Mouse (Mus musculus): ENCODE results near the gene Ppm1b. TPM values are rescaled to one million over a fixed set of nuclear protein-coding genes. Genes with fewer than 3 reads are reported as not detected.

Ppm1b gene
- polyA plus RNA-seq, 1 experiment from 2014 or later: 73.0 TPM

DNA sequence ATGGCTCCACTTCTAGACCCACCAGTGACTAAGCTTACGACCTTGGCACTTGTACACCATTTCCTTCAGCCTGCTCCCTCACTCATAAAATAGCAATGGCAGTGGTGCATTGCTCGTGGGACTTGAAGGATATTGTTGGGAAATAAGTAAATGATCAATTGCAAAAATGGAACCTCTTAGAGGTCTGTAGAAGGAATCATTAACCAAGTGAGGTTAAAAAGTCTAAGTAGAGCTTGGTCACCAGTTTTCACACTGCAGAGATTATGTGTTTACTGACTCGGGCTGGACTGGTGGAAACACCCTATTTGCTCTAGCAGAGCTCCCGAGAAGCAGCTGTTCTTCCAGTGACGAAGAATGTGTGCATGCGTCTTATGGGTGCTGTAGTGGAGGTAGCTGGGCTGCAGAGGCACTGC lies 86.9 kb downstream of the Ppm1b start:
- ATAC-seq (ENCODE audit: insufficient number of reproducible peaks, insufficient read depth, low FRiP score, low read depth): no peak
- 79% methylated on average over 6 of the region's 6 CpGs for WGBS
- H3K4me3 ChIP-seq (ENCODE audit: control insufficient read depth in 1 of 2, insufficient read depth in 1 of 2, low read depth in 1 of 2, low read length in 2 of 2): no peak overlapping the region
- H3K36me3 ChIP-seq (ENCODE audit: control insufficient read depth, insufficient read depth, low read length): no peaks in the 10 kb centered on the region
- H3K27ac ChIP-seq (replicated peaks in 1 of 2; ENCODE audit: control insufficient read depth in 1 of 2, insufficient read depth in 1 of 2, low read depth in 2 of 2, low read length in 2 of 2): no peak overlapping the region
- H3K4me1 ChIP-seq (ENCODE audit: control insufficient read depth in 2 of 2, insufficient read depth in 2 of 2, low read length in 2 of 2): no peaks in the 10 kb centered on the region
- no peaks in the 10 kb centered on the region for H3K27me3 ChIP-seq (ENCODE audit: control insufficient read depth, insufficient read depth, low read length)
- no peak overlapping the region for H3K4me2 ChIP-seq (ENCODE audit: low read length)
- H3K9me3 ChIP-seq (ENCODE audit: control insufficient read depth, low read length): no peaks in the 10 kb centered on the region
- no peak overlapping the region for H3K9ac ChIP-seq (ENCODE audit: low read length)

DNA sequence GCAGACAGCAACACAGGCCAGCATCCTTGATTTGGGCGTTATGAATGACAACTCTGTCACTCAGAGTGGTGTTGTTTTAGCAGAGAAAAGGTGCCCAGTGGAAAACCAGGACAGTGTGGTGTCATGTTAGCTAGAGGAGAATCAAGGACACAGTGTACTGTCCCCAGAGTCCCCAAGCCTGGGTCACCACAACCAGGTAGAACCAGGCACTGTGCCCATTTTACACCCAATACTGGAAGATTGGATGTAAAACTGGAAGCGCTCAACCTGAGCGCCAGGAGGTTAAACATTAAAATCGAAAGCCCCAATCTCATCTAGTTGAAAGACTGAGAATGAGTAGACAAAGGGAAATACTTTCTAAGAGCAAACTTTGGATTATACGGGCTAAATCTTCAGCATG lies 87.9 kb downstream of the Ppm1b start:
- Histone ChIP-seq H3K27ac (replicated peaks in 1 of 2; ENCODE audit: control insufficient read depth in 1 of 2, insufficient read depth in 1 of 2, low read depth in 2 of 2, low read length in 2 of 2) (no peak overlapping the region), H3K9me3 (ENCODE audit: control insufficient read depth, low read length) (no peaks in the 10 kb centered on the region), H3K27me3 (ENCODE audit: control insufficient read depth, insufficient read depth, low read length) (no peaks in the 10 kb centered on the region), H3K4me1 (ENCODE audit: control insufficient read depth in 2 of 2, insufficient read depth in 2 of 2, low read length in 2 of 2) (no peaks in the 10 kb centered on the region), H3K4me2 (ENCODE audit: low read length) (no peak overlapping the region), H3K9ac (ENCODE audit: low read length) (no peak overlapping the region), H3K36me3 (ENCODE audit: control insufficient read depth, insufficient read depth, low read length) (no peaks in the 10 kb centered on the region), H3K4me3 (ENCODE audit: control insufficient read depth in 1 of 2, insufficient read depth in 1 of 2, low read depth in 1 of 2, low read length in 2 of 2) (no peak overlapping the region)
- 87% methylated on average over 5 of the region's 5 CpGs for WGBS
- ATAC-seq (ENCODE audit: insufficient number of reproducible peaks, insufficient read depth, low FRiP score, low read depth): no peak

DNA sequence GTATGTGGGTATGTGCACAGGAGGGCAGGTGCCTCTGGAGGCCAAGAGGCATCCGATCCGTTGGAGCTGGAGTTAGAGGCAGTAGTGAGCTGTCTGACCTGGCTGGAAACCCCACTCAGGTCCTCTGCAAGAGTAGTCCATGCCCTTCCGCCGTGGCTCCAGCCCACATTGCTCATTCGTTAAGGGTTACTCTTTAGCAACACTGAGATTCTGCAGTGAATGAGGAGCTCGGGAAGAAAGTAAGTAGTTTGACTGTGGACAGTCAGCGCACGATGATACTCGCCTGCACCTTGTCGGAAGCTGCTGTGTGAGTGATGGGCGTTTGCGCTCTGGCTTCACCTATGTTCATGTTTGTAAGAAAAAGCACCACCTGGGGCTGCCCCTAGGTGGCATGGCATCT lies 88.6 kb downstream of the Ppm1b start:
- no peak overlapping the region for H3K4me3 ChIP-seq (ENCODE audit: control insufficient read depth in 1 of 2, insufficient read depth in 1 of 2, low read depth in 1 of 2, low read length in 2 of 2)
- H3K9me3 ChIP-seq (ENCODE audit: control insufficient read depth, low read length): no peaks in the 10 kb centered on the region
- no peak for ATAC-seq (ENCODE audit: insufficient number of reproducible peaks, insufficient read depth, low FRiP score, low read depth)
- H3K4me1 ChIP-seq (ENCODE audit: control insufficient read depth in 2 of 2, insufficient read depth in 2 of 2, low read length in 2 of 2): no peaks in the 10 kb centered on the region
- WGBS: 84% methylated on average over 12 of the region's 12 CpGs
- H3K4me2 ChIP-seq (ENCODE audit: low read length): no peak overlapping the region
- no peaks in the 10 kb centered on the region for H3K27me3 ChIP-seq (ENCODE audit: control insufficient read depth, insufficient read depth, low read length)
- H3K27ac ChIP-seq (replicated peaks in 1 of 2; ENCODE audit: control insufficient read depth in 1 of 2, insufficient read depth in 1 of 2, low read depth in 2 of 2, low read length in 2 of 2): no peak overlapping the region
- H3K36me3 ChIP-seq (ENCODE audit: control insufficient read depth, insufficient read depth, low read length): no peaks in the 10 kb centered on the region
- no peak overlapping the region for H3K9ac ChIP-seq (ENCODE audit: low read length)

DNA sequence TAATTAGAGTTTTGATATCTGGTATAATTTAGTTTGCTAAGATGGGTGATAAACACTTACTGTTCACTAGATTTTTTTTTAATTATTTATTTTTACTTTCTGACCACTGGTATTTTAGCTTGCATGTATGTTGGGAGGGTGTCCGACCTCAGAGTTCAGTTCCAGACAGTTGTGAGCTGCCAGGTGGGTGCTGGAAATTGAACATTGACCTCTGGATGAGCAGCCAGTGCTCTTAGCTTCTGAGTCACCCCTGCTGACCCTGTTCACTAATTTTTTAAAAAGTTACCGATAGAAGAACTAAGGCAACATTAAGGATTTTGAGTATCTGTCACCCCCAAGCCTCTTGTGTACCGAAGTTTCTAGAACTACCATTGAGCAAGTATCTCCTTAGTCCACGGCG lies 91.8 kb downstream of the Ppm1b start:
- Histone ChIP-seq H3K27me3 (ENCODE audit: control insufficient read depth, insufficient read depth, low read length) (no peaks in the 10 kb centered on the region), H3K4me3 (ENCODE audit: control insufficient read depth in 1 of 2, insufficient read depth in 1 of 2, low read depth in 1 of 2, low read length in 2 of 2) (no peak overlapping the region), H3K4me2 (ENCODE audit: low read length) (no peak overlapping the region), H3K36me3 (ENCODE audit: control insufficient read depth, insufficient read depth, low read length) (no peaks in the 10 kb centered on the region), H3K27ac (replicated peaks in 1 of 2; ENCODE audit: control insufficient read depth in 1 of 2, insufficient read depth in 1 of 2, low read depth in 2 of 2, low read length in 2 of 2) (no peak overlapping the region), H3K9ac (ENCODE audit: low read length) (no peak overlapping the region), H3K9me3 (ENCODE audit: control insufficient read depth, low read length) (no peaks in the 10 kb centered on the region), H3K4me1 (ENCODE audit: control insufficient read depth in 2 of 2, insufficient read depth in 2 of 2, low read length in 2 of 2) (no peaks in the 10 kb centered on the region)
- 86% methylated on average over 5 of the region's 5 CpGs for WGBS
- no peak for ATAC-seq (ENCODE audit: insufficient number of reproducible peaks, insufficient read depth, low FRiP score, low read depth)

DNA sequence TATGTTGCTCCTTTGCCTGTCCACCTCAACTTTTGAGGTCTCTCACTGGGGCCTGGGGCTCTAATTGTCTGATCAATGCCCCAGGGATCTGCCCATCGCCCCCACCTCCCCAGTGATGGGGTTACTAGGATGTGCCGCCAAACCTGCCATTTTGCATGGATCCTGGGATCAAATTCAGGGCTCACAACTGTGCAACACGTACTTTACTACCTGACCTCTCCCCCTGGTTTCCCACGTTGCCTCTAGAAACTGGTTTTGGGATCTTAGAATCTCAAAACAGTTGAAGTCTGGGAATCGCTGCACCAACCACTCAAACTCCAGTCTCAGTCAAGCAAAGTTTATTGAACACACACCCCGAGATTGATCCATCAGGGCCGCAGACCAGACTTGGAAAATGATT lies 101.7 kb downstream of the Ppm1b start:
- ATAC-seq (ENCODE audit: insufficient number of reproducible peaks, insufficient read depth, low FRiP score, low read depth): no peak

DNA sequence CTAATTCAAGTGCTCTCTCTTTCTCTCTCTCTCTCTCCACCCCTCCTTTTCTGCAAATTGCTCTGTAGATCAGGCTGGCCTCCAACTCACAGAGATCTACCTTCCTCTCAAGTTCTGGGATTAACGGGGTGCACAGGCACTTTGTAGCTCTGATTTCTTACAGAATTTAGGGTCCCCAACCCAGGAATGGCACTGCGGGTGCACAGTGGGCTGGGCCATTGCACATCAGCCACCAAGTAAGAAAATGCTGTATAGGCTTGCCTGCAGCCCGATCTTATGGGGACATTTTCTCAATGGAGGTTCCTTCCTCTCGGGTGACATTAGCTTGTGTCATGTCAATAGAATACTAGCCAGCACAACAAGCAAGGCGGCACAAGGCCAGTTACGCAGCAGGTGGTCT lies 102.6 kb downstream of the Ppm1b start:
- WGBS: 85% methylated on average over 6 of the region's 6 CpGs
- no peak for ATAC-seq (ENCODE audit: insufficient number of reproducible peaks, insufficient read depth, low FRiP score, low read depth)
- peaks cover 16% of the 10 kb centered on the region for H3K36me3 ChIP-seq (ENCODE audit: control insufficient read depth, insufficient read depth, low read length)
- H3K9me3 ChIP-seq (ENCODE audit: control insufficient read depth, low read length): no peaks in the 10 kb centered on the region
- no peaks in the 10 kb centered on the region for H3K4me1 ChIP-seq (ENCODE audit: control insufficient read depth in 2 of 2, insufficient read depth in 2 of 2, low read length in 2 of 2)
- H3K27ac ChIP-seq (replicated peaks in 1 of 2; ENCODE audit: control insufficient read depth in 1 of 2, insufficient read depth in 1 of 2, low read depth in 2 of 2, low read length in 2 of 2): no peak overlapping the region
- no peak overlapping the region for H3K9ac ChIP-seq (ENCODE audit: low read length)
- H3K4me2 ChIP-seq (ENCODE audit: low read length): no peak overlapping the region
- H3K27me3 ChIP-seq (ENCODE audit: control insufficient read depth, insufficient read depth, low read length): no peaks in the 10 kb centered on the region
- no peak overlapping the region for H3K4me3 ChIP-seq (ENCODE audit: control insufficient read depth in 1 of 2, insufficient read depth in 1 of 2, low read depth in 1 of 2, low read length in 2 of 2)

More for the DNA sequence above, 101.7 kb downstream of the Ppm1b start:
- H3K27ac ChIP-seq (replicated peaks in 1 of 2; ENCODE audit: control insufficient read depth in 1 of 2, insufficient read depth in 1 of 2, low read depth in 2 of 2, low read length in 2 of 2): no peak overlapping the region
- H3K27me3 ChIP-seq (ENCODE audit: control insufficient read depth, insufficient read depth, low read length): no peaks in the 10 kb centered on the region
- peaks cover 8% of the 10 kb centered on the region for H3K36me3 ChIP-seq (ENCODE audit: control insufficient read depth, insufficient read depth, low read length)
- no peaks in the 10 kb centered on the region for H3K9me3 ChIP-seq (ENCODE audit: control insufficient read depth, low read length)
- H3K4me1 ChIP-seq (ENCODE audit: control insufficient read depth in 2 of 2, insufficient read depth in 2 of 2, low read length in 2 of 2): no peaks in the 10 kb centered on the region
- no peak overlapping the region for H3K4me2 ChIP-seq (ENCODE audit: low read length)
- no peak overlapping the region for H3K4me3 ChIP-seq (ENCODE audit: control insufficient read depth in 1 of 2, insufficient read depth in 1 of 2, low read depth in 1 of 2, low read length in 2 of 2)
- 91% methylated on average over 7 of the region's 7 CpGs for WGBS
- no peak overlapping the region for H3K9ac ChIP-seq (ENCODE audit: low read length)

DNA sequence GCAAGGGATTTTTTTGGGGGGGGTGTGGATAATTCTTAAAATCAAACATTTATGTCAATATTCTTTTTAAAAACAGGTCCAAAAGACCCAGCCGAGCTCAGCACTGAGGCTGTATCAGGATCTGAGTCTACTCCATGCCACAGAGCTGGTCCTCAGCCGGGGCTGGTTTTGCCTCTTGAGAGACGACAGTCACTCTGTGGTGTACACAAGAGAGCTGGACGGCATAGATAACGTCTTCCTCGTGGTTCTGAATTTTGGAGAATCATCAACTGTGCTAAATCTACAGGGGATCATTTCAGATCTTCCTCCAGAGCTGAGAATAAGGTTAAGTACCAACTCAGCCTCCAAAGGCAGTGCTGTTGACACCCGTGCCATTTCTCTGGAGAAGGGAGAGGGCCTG lies 107.0 kb downstream of the Ppm1b start:
- no peak for ATAC-seq (ENCODE audit: insufficient number of reproducible peaks, insufficient read depth, low FRiP score, low read depth)
- H3K9ac ChIP-seq (ENCODE audit: low read length): no peak overlapping the region
- no peak overlapping the region for H3K4me2 ChIP-seq (ENCODE audit: low read length)
- WGBS: 83% methylated on average over 7 of the region's 7 CpGs
- H3K36me3 ChIP-seq (ENCODE audit: control insufficient read depth, insufficient read depth, low read length): peaks cover 57% of the 10 kb centered on the region
- no peak overlapping the region for H3K4me3 ChIP-seq (ENCODE audit: control insufficient read depth in 1 of 2, insufficient read depth in 1 of 2, low read depth in 1 of 2, low read length in 2 of 2)
- H3K27ac ChIP-seq (replicated peaks in 1 of 2; ENCODE audit: control insufficient read depth in 1 of 2, insufficient read depth in 1 of 2, low read depth in 2 of 2, low read length in 2 of 2): no peak overlapping the region
- no peaks in the 10 kb centered on the region for H3K27me3 ChIP-seq (ENCODE audit: control insufficient read depth, insufficient read depth, low read length)
- no peaks in the 10 kb centered on the region for H3K4me1 ChIP-seq (ENCODE audit: control insufficient read depth in 2 of 2, insufficient read depth in 2 of 2, low read length in 2 of 2)
- no peaks in the 10 kb centered on the region for H3K9me3 ChIP-seq (ENCODE audit: control insufficient read depth, low read length)

DNA sequence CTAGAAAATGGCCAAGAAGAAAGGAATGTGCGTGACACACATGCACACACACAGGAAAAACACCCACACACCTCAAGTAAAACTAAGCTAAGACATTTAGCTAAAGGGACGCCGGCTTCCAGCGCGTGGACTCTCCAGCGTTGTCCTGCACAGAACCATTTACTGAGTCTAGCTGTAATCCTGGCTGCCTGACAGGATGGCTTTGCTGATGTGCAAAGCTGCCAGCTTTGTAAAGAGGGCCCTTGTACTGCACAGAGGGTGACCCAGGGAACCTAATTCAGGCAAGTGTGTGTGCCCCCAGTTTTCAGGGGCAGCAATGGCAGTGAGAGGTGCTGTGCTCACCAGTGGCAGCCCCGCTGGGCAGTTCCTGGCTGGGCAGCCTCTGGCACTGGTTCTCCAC lies 110.8 kb downstream of the Ppm1b start:
- Histone ChIP-seq H3K4me2 (ENCODE audit: low read length) (no peak overlapping the region), H3K27me3 (ENCODE audit: control insufficient read depth, insufficient read depth, low read length) (no peaks in the 10 kb centered on the region), H3K9ac (ENCODE audit: low read length) (no peak overlapping the region), H3K4me3 (ENCODE audit: control insufficient read depth in 1 of 2, insufficient read depth in 1 of 2, low read depth in 1 of 2, low read length in 2 of 2) (no peak overlapping the region), H3K9me3 (ENCODE audit: control insufficient read depth, low read length) (no peaks in the 10 kb centered on the region), H3K36me3 (ENCODE audit: control insufficient read depth, insufficient read depth, low read length) (peaks cover 89% of the 10 kb centered on the region), H3K27ac (replicated peaks in 1 of 2; ENCODE audit: control insufficient read depth in 1 of 2, insufficient read depth in 1 of 2, low read depth in 2 of 2, low read length in 2 of 2) (no peak overlapping the region), H3K4me1 (ENCODE audit: control insufficient read depth in 2 of 2, insufficient read depth in 2 of 2, low read length in 2 of 2) (peaks cover 2 to 10% of the 10 kb centered on the region in 2 experiments; a peak in 3 of 4 replicates)
- ATAC-seq (ENCODE audit: insufficient number of reproducible peaks, insufficient read depth, low FRiP score, low read depth): no peak
- 94% methylated on average over 7 of the region's 7 CpGs for WGBS

Data from heart, embryonic 14.5 days (tissue).